Mouse (Mus musculus): ENCODE data around the gene Olfr110.
"Not testable (repeated sequence)": the region's sequence is repeated elsewhere in the genome, so short reads cannot be mapped to it uniquely, and the experiment has no call there.

Gene Olfr110

DNA sequence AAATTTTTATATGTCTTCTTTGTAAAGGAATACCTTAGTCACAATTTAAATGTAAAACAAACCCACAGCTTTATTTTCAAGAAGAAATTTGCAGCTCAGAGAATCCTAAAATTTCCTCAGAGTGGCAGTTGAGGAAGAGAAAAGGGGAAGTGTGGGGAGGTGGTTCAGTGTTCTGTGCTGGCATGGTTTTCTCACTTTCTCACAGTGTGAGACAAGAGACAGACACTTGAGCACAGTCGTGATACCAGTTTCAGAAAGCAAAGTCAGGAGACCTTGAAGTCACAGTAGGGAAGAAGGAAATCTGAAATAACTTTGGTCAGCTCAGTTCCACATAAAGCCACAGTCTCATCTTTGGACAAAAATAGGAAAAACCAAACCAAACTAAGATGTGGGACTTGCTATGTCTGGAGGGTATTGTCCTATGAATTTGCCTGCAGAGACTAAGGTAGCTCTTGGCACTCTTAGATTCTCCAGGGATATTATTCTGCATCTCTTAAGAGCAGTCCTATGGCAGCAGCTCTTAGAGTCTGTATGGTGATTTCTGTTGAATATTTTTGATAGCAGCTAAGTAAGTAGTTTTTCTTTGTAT lies at the start of gene Olfr110:
Olfr110 (plus strand) TSS at position 539 of the 589 bp plus-strand sequence.
- DNase-seq, result no peak

DNA sequence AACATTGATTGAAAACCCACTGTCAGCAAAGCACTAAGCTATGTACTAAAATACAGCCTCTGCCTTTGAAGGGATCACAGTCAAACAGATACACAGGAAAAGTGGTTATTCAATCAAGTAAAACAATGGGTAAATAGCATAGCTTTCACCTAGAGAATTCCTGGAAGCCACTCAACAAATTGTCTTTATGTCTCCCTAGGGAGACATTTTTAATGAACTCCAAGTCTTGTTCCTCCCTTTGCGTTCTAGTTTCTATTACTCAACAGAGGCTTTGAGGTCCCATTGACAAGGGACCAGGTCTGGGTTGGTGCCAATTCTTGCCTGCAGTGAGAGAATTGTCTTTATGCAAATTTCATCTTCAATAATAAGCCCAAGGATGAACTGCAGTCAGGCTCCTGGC lies 47.1 kb upstream of the Olfr110 start, which contains the start of gene Olfr108:
Olfr108 (plus strand) TSS at position 301 of the 400 bp plus-strand sequence.
- no peak for DNase-seq

DNA sequence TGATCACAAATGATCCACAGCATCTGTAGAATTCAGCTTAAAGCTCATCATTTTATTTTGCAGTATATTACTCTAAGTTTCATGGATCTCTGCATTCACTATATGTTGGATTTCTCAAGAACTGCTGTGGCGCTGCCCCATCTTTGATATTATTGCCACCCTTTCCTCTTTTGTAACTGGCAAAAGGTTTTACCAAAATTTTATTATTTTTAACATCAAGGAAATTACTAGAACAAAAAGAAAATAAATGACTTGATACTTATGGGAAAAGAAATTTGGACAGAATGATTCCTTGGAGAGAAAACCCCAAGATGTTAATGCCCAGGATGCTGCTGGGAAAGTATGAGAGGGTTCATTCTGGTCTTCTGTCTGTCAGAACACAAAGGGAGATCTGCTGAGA lies 33.7 kb upstream of the Olfr110 start, which contains the start of gene Olfr109:
Olfr109 (plus strand) TSS at position 301 of the 400 bp plus-strand sequence.
- no peak for DNase-seq

DNA sequence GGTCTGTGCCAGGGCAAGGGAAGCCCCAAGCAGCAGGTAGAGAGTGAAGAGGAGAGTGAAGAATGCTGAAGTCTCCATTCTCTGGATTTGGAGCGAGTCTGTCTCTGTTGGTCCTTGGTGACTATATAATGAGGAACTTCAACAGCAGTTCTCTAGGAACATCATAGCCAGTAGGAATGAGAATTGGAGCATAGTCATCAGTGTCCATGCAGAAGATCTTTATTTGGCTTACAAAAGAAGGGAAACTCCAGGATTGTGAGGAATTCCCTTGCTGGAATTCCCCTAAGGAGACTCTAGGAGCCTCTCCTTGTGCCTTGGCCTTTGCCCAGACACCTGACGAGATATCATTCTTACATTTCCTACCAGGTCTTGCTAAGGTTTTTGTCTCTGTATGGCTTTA lies 8.8 kb upstream of the Olfr110 start, which contains the start of gene H2-M2:
H2-M2 (minus strand) TSS at position 101 of the 400 bp plus-strand sequence.
- no peak for DNase-seq

DNA sequence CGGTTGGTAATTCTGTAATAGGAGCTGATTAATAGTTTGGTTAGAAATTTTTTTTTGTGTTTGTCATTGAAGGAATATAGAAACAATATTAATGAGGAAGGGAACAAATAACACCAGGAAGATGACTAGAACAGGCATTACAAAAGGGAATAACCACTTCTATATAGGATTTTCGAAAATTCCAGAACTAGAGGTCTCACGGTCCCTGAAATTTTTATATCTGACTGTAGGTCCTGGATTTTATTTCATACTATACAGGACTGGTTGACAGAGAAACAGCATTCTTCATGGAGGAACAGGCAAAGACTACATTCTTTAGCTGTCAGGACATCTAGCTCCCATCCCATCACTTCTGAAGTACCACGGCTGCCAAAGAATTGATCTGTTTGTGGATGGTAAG lies 15.5 kb downstream of the Olfr110 start, which contains the start of gene Olfr111:
Olfr111 (plus strand) TSS at position 301 of the 400 bp plus-strand sequence.
- DNase-seq, result no peak

DNA sequence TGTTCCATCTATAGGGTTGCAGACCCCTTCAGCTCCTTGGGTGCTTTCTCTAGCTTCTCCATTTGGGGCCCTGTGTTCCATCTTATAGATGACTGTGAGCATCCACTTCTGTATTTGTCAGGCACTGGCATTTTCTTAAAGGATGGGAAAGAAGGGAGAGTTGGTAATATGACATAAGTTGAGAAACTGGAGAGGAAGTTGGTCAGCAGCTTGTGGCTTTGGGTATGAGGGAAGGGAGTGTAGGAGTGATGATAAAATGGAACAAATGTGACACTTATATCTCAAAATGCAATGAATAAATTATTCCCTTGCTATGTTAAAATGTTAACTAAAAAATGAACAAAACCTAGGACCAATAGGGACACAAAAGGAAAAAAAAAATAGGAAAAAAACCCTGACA lies 32.3 kb downstream of the Olfr110 start:
- DNase-seq, result not testable (repeated sequence)

DNA sequence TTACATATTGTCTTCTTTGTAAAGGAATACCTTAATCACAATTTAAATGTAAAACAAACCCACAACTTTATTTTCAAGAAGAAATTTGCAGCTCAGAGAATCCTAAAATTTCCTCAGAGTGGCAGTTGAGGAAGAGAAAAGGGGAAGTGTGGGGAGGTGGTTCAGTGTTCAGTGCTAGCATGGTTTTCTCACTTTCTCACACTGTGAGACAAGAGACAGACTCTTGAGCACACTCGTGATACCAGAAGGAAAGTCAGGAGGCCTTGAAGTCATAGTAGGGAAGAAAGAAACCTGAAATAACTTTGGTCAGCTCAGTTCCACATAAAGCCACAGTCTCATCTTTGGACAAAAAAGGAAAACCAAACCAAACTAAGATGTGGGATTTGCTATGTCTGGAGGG lies 33.2 kb downstream of the Olfr110 start:
- not testable (repeated sequence) for DNase-seq

DNA sequence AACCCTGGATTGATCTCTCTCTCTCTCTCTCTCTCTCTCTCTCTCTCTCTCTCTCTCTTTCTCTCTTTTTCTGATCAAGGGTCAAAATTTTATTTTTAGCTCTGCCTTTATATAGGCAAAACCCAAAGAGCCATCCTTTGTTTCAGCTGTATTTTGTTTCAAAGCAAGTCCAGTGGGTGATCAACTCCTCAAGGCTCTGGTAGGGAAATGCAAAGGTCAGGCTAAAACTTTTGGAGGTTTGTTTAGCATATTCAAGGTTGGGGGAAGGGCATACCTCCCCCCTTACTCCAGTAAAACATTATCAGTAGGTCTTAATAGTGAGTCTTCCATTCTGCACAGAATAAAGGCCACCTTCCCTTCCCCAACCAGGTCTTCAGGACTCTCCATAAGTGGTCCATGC lies 42.9 kb downstream of the Olfr110 start:
- no peak for DNase-seq

DNA sequence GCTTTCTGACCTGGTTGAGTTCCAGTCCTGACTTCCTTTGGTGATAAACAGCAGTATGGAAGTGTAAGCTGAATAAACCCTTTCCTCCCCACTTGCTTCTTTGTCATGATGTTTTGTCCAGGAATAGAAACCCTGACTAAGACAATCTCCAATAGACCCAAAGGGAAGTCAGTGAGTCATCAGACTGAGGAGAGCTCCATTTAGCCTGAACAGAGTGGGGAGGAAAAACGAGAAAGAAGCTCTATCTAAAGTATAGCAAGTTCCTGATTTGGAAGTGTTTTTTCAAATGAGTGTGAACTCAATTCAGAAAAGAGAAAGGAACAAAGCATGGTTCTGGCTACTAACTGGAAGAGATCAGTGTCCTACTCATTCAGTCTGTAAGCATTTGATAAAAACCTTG lies 46.1 kb downstream of the Olfr110 start:
- DNase-seq, result not testable (repeated sequence)

DNA sequence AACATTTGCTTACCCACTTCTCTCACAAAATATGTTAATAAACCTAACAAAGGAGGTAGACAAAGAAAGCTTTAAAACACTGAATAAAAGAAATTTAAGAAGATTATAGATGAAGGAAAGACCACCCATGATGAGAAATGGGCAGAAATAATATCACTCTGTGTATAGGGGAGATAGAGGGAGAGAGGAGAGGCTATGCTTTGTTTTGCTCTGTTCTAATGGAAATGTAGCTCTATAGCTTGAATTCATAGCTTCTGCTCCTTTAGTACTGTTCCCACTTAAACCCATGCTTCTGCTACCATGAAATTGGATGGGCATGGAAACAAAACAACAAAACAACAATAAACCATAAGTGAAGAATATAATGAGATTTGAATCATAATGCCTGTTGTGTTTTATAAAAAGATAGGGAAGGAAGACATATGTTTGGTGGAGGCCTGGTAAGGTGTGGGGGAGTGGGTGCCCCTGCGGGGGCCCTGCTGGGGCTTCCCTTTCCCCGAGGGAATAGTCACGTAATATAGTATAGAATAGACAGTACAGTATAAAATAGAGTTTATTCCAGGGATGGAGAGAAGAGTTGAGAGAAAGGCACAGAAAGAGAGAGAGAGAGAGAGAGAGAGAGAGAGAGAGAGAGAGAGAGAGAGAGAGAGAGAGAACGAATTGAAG lies 49.3 kb downstream of the Olfr110 start:
- DNase-seq, result no peak

DNA sequence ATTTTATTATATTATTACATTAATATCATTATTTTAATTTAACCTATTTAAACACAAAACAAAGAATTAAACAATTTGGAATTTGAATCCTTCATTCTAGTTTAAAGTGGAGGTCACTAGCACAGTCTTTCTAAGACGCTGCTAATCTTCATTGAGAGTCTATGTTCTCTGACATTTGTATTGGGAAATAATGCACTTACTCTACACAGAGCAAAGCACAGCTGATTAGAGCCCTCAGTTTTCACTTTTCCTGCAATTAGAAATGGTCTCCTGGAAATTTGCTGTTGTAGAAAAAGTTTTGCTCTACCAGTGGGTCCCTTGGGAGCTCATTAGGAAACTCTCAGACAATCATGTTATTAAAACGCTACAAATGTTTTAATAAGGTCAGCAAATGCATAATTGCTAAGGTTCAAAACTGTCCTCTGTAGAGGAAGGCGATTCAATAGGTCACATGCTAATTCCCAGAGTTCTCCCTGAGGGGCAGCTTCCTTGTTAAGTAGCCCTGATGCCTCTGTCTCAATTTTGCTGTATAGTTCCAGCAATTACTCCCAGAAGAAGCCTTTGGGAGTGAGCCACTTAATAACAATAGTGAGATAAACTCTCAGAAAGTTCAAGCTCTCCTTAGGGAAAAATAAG lies 51.6 kb downstream of the Olfr110 start:
- DNase-seq, result no peak
